Mouse (Mus musculus): ENCODE results near the gene Wdr59. TPM values are rescaled to one million over a fixed set of nuclear protein-coding genes. Genes with fewer than 3 reads are reported as not detected.
A peak's percentile ranks its signal among the peaks of the same experiment; 100 is the strongest.

Gene Wdr59
- polyA plus RNA-seq, 1 experiment from 2014 or later, result 2.9 TPM

DNA sequence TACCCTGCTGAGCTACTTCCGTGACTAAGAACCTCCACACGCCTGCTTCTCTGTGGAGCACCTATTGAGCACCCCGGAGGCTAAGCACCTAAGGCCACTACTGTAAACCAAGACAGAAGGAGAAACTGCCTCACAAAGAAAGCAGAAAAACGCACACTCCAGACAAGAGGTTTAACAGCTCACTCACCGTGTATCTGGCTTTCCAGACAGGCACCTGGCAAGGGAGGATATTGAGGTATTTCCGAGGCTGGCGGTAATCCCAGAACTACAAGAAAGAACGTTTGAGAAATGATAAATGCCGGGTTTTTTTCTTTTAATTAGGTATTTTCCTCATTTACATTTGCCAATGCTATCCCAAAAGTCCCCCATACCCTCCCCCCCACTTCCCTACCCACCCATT is 29.4 kb downstream of the Wdr59 start:
- Histone ChIP-seq H3K36me3 (ENCODE audit: control insufficient read depth, insufficient read depth, low read length) (peaks cover 16% of the 10 kb centered on the region), H3K4me1 (ENCODE audit: control insufficient read depth, insufficient read depth, low read length) (no peaks in the 10 kb centered on the region), H3K4me2 (ENCODE audit: low read length) (no peak overlapping the region), H3K27me3 (replicated peaks; ENCODE audit: control insufficient read depth, insufficient read depth, low read length) (no peaks in the 10 kb centered on the region), H3K9ac (ENCODE audit: low read length) (no peak overlapping the region), H3K4me3 (ENCODE audit: low read depth, low read length) (no peak overlapping the region), H3K27ac (ENCODE audit: low read depth, low read length) (no peak overlapping the region), H3K9me3 (replicated peaks; ENCODE audit: control insufficient read depth, low read length) (no peaks in the 10 kb centered on the region)
- WGBS, result 81% methylated on average over 9 of the region's 9 CpGs
- no peak for DNase-seq (ENCODE audit: low spot score)
- ATAC-seq, result no peak

DNA sequence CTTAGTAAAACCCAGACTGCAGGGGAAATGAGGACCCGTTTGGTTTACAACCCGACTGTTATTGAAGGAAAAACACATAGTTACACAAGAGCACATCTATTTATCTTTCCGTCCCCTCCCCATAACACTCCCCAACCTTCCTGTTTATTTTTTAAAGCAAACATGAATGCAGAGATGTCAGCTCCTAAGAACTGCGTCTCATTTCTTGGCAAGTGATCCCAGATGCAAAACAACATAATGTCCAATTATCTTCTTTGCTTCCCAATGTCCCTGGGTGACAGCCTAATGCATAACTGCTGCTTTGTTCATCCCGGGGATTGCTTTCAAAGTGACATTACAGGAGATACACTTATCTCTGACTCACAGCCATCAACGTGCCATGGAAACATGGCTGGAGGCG is 30.7 kb downstream of the Wdr59 start:
- Histone ChIP-seq H3K4me2 (ENCODE audit: low read length) (no peak overlapping the region), H3K9ac (ENCODE audit: low read length) (no peak overlapping the region), H3K36me3 (ENCODE audit: control insufficient read depth, insufficient read depth, low read length) (peaks cover 14% of the 10 kb centered on the region; the same call in 1 of the 2 replicates), H3K4me1 (ENCODE audit: control insufficient read depth, insufficient read depth, low read length) (no peaks in the 10 kb centered on the region), H3K4me3 (ENCODE audit: low read depth, low read length) (no peak overlapping the region), H3K27me3 (replicated peaks; ENCODE audit: control insufficient read depth, insufficient read depth, low read length) (no peaks in the 10 kb centered on the region), H3K9me3 (replicated peaks; ENCODE audit: control insufficient read depth, low read length) (no peaks in the 10 kb centered on the region), H3K27ac (ENCODE audit: low read depth, low read length) (no peak overlapping the region)
- ATAC-seq, result no peak
- WGBS, result 80% methylated on average over 7 of the region's 7 CpGs
- peak; percentile 37 for DNase-seq (ENCODE audit: low spot score)

DNA sequence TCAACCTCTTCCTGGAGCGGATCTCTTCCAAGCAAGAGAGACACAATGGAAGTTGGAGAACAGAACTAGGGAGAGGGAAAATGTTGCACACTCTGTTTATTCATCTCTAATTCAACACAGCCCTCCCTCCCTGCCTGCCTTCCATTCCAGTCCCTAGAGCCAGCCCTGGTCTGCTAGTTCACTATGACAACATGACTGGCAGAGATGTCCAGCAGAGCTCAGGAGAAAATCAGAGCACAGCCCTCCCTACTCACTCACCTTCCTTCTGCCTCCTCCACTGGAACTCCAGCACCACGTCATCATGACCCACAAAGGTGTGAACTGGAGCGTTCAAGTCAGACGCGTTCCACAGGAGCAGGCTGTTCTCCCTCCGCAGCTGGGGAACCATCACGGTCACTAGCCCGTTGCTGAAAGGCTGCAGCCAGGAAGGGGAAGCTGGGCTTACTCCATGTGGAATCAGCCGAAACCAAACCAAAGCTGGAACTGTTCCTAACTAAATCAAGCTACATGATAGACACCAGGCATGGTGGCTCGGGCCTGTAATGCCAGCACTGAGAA is 31.8 kb downstream of the Wdr59 start:
- Histone ChIP-seq H3K9me3 (replicated peaks; ENCODE audit: control insufficient read depth, low read length) (no peaks in the 10 kb centered on the region), H3K27me3 (replicated peaks; ENCODE audit: control insufficient read depth, insufficient read depth, low read length) (no peaks in the 10 kb centered on the region), H3K27ac (ENCODE audit: low read depth, low read length) (no peak overlapping the region), H3K4me3 (ENCODE audit: low read depth, low read length) (no peak overlapping the region), H3K36me3 (ENCODE audit: control insufficient read depth, insufficient read depth, low read length) (peaks cover 9% of the 10 kb centered on the region; the same call in 1 of the 2 replicates), H3K4me1 (ENCODE audit: control insufficient read depth, insufficient read depth, low read length) (no peaks in the 10 kb centered on the region), H3K9ac (ENCODE audit: low read length) (no peak overlapping the region), H3K4me2 (ENCODE audit: low read length) (no peak overlapping the region)
- DNase-seq (ENCODE audit: low spot score) (no peak), ATAC-seq (no peak)
- 91% methylated on average over 10 of the region's 10 CpGs for WGBS

DNA sequence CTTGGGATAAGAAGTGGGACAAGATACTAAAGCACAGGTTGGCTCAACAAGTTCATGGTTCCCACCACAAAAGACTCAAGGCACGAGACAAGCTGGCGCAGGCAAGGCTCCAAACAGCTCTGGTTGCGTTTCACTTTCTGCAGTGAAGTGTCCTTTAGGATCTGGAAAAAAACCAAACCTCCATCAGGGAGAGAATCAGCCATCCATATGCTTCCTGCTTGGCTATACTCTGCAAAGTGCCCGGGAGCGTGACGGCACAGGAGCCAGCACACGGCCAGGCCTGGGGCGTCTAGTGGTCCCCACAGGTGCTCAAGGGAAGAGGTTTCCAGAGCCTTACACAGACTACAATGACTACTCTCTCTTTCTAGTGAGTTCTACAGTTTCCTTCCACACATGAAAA is 41.2 kb downstream of the Wdr59 start:
- 95% methylated on average over 8 of the region's 8 CpGs for WGBS
- DNase-seq (ENCODE audit: low spot score), result no peak
- no peak overlapping the region for H3K27ac ChIP-seq (ENCODE audit: low read depth, low read length)
- no peaks in the 10 kb centered on the region for H3K9me3 ChIP-seq (replicated peaks; ENCODE audit: control insufficient read depth, low read length)
- H3K36me3 ChIP-seq (ENCODE audit: control insufficient read depth, insufficient read depth, low read length), result peaks cover 44% of the 10 kb centered on the region; the same call in 1 of the 2 replicates
- H3K4me3 ChIP-seq (ENCODE audit: low read depth, low read length), result no peak overlapping the region
- no peaks in the 10 kb centered on the region for H3K4me1 ChIP-seq (ENCODE audit: control insufficient read depth, insufficient read depth, low read length)
- no peak overlapping the region for H3K4me2 ChIP-seq (ENCODE audit: low read length)
- ATAC-seq, result no peak
- H3K27me3 ChIP-seq (replicated peaks; ENCODE audit: control insufficient read depth, insufficient read depth, low read length), result no peaks in the 10 kb centered on the region
- H3K9ac ChIP-seq (ENCODE audit: low read length), result no peak overlapping the region

- peaks cover 28% of the 10 kb centered on the region; the same call in 1 of the 2 replicates for H3K36me3 ChIP-seq (ENCODE audit: control insufficient read depth, insufficient read depth, low read length)
- no peaks in the 10 kb centered on the region for H3K27me3 ChIP-seq (replicated peaks; ENCODE audit: control insufficient read depth, insufficient read depth, low read length)
- no peak overlapping the region for H3K4me3 ChIP-seq (ENCODE audit: low read depth, low read length)
- H3K9ac ChIP-seq (ENCODE audit: low read length), result no peak overlapping the region
- no peaks in the 10 kb centered on the region for H3K9me3 ChIP-seq (replicated peaks; ENCODE audit: control insufficient read depth, low read length)
- DNase-seq (ENCODE audit: low spot score) (no peak), ATAC-seq (no peak)
- H3K4me1 ChIP-seq (ENCODE audit: control insufficient read depth, insufficient read depth, low read length), result no peaks in the 10 kb centered on the region
- H3K4me2 ChIP-seq (ENCODE audit: low read length), result no peak overlapping the region
- 91% methylated on average over 5 of the region's 5 CpGs for WGBS
- no peak overlapping the region for H3K27ac ChIP-seq (ENCODE audit: low read depth, low read length)
Measured at GRCm38 (mm10) chr8:111477761-111478465, 44.0 kb downstream of the Wdr59 start.

DNA sequence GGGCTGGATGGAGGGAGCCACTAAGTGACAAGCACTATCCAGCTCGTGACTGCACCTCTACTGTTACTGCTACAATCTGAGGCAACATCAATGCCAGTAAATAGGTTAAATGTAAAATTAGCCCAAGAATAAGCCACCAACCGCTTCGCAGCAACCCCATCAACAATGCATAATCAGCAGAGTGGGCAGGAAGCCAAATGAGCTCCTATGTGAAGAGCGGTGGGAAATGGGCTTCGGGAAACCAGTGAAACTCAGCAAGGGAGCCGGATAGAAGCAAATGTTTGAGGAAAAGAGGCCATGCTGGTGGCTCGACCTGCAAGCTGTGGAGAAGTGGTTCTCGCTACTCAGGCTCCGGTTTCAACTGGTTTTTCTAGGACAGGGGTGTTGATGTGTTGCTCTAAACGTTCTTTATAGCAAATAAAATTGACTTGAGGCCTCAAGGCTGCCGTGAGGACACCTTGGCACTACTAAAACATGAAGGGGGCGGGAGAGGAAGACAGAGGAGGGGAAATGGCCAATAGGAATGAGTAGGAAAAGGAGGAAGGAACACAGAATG is 50.3 kb downstream of the Wdr59 start:
- peak; percentile 35 for ATAC-seq
- Histone ChIP-seq H3K27ac (ENCODE audit: low read depth, low read length) (peak overlapping the region; percentile 34; the same call in 1 of the 2 replicates), H3K9ac (ENCODE audit: low read length) (no peak overlapping the region; the same call in 1 of the 2 replicates), H3K27me3 (replicated peaks; ENCODE audit: control insufficient read depth, insufficient read depth, low read length) (no peaks in the 10 kb centered on the region), H3K4me3 (ENCODE audit: low read depth, low read length) (no peak overlapping the region), H3K4me2 (ENCODE audit: low read length) (no peak overlapping the region), H3K9me3 (replicated peaks; ENCODE audit: control insufficient read depth, low read length) (no peaks in the 10 kb centered on the region), H3K4me1 (ENCODE audit: control insufficient read depth, insufficient read depth, low read length) (peaks cover 43% of the 10 kb centered on the region), H3K36me3 (ENCODE audit: control insufficient read depth, insufficient read depth, low read length) (0 out of 2 replicates have a peak, but pooled peaks cover 2% of the 10 kb centered on the region)
- DNase-seq (ENCODE audit: low spot score), result peak; percentile 89
- WGBS, result 25% methylated on average over 12 of the region's 12 CpGs

GRCm38 (mm10) chr8:111469013-111469412 is 52.9 kb downstream of the Wdr59 start:
- no peak overlapping the region for H3K4me2 ChIP-seq (ENCODE audit: low read length)
- H3K27ac ChIP-seq (ENCODE audit: low read depth, low read length), result peak overlapping the region; percentile 65; the same call in 1 of the 2 replicates
- no peak overlapping the region for H3K4me3 ChIP-seq (ENCODE audit: low read depth, low read length)
- no peaks in the 10 kb centered on the region for H3K9me3 ChIP-seq (replicated peaks; ENCODE audit: control insufficient read depth, low read length)
- H3K9ac ChIP-seq (ENCODE audit: low read length), result no peak overlapping the region
- H3K4me1 ChIP-seq (ENCODE audit: control insufficient read depth, insufficient read depth, low read length), result peaks cover 43% of the 10 kb centered on the region
- 0 out of 2 replicates have a peak, but pooled peaks cover 2% of the 10 kb centered on the region for H3K36me3 ChIP-seq (ENCODE audit: control insufficient read depth, insufficient read depth, low read length)
- no peaks in the 10 kb centered on the region for H3K27me3 ChIP-seq (replicated peaks; ENCODE audit: control insufficient read depth, insufficient read depth, low read length)
- ATAC-seq (peak; percentile 84), DNase-seq (ENCODE audit: low spot score) (peak; percentile 93)
- 14% methylated on average over 6 of the region's 6 CpGs for WGBS

DNA sequence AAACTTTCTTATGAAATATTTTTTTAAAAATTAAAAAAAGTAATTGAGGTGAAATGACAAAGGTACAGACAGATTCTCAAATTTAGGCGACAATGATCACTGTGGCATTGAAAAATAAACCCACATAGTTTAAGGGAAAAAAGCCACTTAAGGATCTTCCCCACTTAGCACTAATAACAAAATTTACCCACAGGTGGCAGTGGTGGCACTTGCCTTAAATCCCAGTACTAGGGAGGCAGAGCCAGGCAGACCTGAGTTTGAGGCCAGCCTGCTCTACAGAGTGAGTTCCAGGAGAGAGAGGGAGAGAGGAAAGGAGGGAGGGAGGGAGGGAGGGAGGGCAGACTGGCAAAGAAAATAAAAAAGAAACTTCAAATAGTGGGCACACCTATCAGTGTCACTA is 56.6 kb downstream of the Wdr59 start:
- Histone ChIP-seq H3K4me2 (ENCODE audit: low read length) (no peak overlapping the region), H3K27me3 (replicated peaks; ENCODE audit: control insufficient read depth, insufficient read depth, low read length) (no peaks in the 10 kb centered on the region), H3K4me3 (ENCODE audit: low read depth, low read length) (no peak overlapping the region), H3K27ac (ENCODE audit: low read depth, low read length) (no peak overlapping the region), H3K9ac (ENCODE audit: low read length) (no peak overlapping the region), H3K9me3 (replicated peaks; ENCODE audit: control insufficient read depth, low read length) (no peaks in the 10 kb centered on the region), H3K4me1 (ENCODE audit: control insufficient read depth, insufficient read depth, low read length) (peaks cover 27% of the 10 kb centered on the region), H3K36me3 (ENCODE audit: control insufficient read depth, insufficient read depth, low read length) (peaks cover 8% of the 10 kb centered on the region; the same call in 1 of the 2 replicates)
- WGBS, result 91% methylated on average over 1 of the region's 1 CpGs
- DNase-seq (ENCODE audit: low spot score) (no peak), ATAC-seq (no peak)

- ATAC-seq (no peak), DNase-seq (ENCODE audit: low spot score) (no peak)
- H3K4me3 ChIP-seq (ENCODE audit: low read depth, low read length), result no peak overlapping the region
Measured at GRCm38 (mm10) chr8:111464526-111464925, 57.4 kb downstream of the Wdr59 start.

More at GRCm38 (mm10) chr8:111464526-111464925, 57.4 kb downstream of the Wdr59 start:
- no peak overlapping the region for H3K4me2 ChIP-seq (ENCODE audit: low read length)
- peaks cover 21% of the 10 kb centered on the region for H3K4me1 ChIP-seq (ENCODE audit: control insufficient read depth, insufficient read depth, low read length)
- 76% methylated on average over 4 of the region's 4 CpGs for WGBS
- H3K36me3 ChIP-seq (ENCODE audit: control insufficient read depth, insufficient read depth, low read length), result peaks cover 10% of the 10 kb centered on the region; the same call in 1 of the 2 replicates
- no peak overlapping the region for H3K9ac ChIP-seq (ENCODE audit: low read length)
- no peaks in the 10 kb centered on the region for H3K9me3 ChIP-seq (replicated peaks; ENCODE audit: control insufficient read depth, low read length)
- no peaks in the 10 kb centered on the region for H3K27me3 ChIP-seq (replicated peaks; ENCODE audit: control insufficient read depth, insufficient read depth, low read length)
- no peak overlapping the region for H3K27ac ChIP-seq (ENCODE audit: low read depth, low read length)
